Mouse (Mus musculus): ENCODE data around the gene Wdfy1.

The Wdfy1 gene

DNA sequence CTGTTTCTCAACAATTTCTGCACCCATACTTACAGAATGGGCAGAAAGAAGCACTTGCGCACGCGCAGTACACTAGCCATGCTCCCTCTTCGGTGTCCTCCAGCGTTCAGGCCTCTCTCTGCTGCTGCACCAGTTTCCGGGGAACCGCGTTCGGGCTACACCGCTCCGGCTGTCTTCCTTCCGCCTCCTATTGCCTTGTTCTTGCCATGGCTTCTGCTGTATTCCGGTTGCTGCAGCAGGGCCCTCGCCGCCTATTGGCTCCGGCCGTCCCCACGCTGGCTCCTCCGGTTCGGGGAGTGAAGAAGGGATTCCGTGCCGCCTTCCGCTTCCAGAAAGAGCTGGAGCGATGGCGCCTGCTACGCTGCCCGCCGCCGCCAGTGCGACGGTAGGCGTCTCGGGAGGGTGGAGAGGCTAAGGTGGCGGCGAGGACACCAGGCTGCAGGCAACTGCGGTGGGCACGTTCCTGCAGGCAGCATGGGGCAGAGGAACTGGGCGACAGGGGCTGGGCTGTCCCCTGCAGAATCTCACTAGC is at the start of gene Wdfy1, which contains the start of gene Mrpl44:
TSS of gene Wdfy1 (minus strand) at position 217 of the 532 bp plus-strand sequence.
TSS of gene Mrpl44 (plus strand) at position 92 of the 532 bp plus-strand sequence.
- peak; percentile 95 for DNase-seq (ENCODE audit: low spot score)

DNA sequence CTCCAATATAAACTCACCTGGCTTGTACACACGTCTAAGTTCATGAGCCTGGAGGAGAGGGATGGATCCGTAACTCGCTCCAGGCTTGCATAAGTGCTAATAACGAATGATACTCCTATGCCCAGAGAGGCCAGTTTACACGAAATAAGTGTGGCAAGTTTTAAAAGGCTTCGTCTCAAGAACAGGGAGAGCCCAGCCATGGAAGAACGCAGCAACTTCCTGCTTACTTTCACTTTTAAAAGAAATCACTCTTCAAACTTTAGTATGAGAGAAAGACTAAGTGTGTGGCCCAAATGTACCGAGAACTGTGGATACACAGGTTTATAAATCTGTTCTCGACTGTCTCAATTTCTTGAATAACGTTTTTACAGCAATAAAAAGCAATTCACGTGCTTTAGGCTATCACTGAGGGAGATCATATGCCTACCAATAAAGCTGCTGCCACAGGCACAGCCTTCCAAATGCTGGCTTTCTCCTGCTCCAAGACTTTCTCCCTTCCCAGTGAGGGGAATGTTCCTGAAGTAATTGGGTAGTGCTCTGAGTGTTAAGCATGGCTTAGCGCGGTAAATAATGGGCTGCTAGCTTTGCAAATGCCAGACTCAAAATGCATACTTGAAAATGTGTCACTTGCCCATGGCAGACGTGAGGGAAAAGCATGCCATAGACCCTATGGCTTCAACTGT is 48.1 kb upstream of the Wdfy1 start:
- no peak for DNase-seq (ENCODE audit: low spot score)

- no peak for DNase-seq (ENCODE audit: low spot score)
Measured at GRCm38 (mm10) chr1:79822806-79823525, 47.0 kb upstream of the Wdfy1 start.

DNA sequence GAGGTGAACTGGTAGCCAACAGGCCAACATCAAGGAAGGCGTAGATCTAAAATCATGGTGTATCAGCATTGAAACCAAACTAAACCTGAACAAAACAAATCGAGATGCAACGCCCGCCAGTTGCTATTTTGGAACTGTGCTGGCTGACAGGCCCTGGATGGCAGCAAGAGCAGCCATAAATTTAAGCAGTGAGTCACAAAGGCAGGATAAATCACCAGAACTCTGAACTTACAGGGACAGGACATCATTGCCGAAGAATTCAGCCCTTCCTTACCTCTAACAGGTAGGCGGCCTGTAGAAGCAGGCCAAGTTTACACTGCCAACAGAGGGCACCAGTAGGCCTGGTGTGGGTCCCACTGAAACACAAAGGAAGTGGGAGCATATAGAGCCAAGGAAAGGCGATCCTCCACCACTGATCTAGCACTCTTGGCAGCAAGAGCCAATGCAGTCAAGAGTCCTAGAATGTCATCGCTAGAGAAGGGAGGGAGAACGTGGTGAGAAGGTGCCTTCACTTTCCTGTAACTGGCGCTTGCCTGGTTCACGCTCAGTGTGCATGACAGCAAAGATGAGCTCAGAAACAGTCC is 43.4 kb upstream of the Wdfy1 start:
- DNase-seq (ENCODE audit: low spot score), result no peak

- DNase-seq (ENCODE audit: low spot score), result no peak
Measured at GRCm38 (mm10) chr1:79815446-79815845, 39.5 kb upstream of the Wdfy1 start.

GRCm38 (mm10) chr1:79809447-79809846 is 33.5 kb upstream of the Wdfy1 start:
- DNase-seq (ENCODE audit: low spot score), result no peak

DNA sequence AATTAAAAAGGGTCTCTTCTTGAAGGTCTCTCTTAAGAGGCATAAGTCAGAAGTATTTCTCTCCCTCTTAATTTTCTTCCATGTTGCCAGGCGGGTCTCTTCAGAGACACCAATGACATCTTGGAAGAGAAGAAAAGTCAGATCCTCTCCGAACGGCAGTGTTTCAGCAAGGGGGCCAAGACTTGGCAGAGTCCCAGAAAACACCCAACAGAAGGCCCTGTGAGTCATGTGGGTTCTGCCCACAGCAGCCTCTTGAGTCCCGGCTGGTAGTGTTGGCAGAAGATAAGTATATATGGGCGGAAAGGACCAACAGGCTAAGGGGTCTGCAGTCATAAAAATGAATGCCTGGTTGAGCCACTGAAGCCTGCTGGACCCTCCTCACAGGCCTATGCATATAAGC is 30.9 kb upstream of the Wdfy1 start:
- no peak for DNase-seq (ENCODE audit: low spot score)

DNA sequence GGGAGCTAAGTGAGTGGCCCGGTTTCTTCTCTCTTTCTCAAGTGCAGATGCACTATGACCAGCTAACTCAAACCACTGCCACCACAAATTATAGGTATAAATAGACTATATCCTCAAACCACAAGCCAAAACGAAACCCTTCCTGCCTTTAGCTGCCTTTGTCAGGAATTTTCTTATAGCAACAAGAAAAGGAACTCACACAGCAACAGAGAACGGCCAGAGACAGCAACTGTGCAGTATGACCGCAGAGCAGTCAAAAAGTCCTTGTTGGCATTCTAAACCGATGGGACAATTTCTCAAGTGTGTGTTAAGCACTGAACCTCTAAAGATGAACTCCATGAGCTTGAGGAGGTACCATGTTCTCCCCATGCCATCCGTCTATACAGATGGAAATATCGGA is 27.7 kb upstream of the Wdfy1 start:
- DNase-seq (ENCODE audit: low spot score), result no peak

GRCm38 (mm10) chr1:79802858-79803427 is 27.0 kb upstream of the Wdfy1 start:
- no peak for DNase-seq (ENCODE audit: low spot score)

DNA sequence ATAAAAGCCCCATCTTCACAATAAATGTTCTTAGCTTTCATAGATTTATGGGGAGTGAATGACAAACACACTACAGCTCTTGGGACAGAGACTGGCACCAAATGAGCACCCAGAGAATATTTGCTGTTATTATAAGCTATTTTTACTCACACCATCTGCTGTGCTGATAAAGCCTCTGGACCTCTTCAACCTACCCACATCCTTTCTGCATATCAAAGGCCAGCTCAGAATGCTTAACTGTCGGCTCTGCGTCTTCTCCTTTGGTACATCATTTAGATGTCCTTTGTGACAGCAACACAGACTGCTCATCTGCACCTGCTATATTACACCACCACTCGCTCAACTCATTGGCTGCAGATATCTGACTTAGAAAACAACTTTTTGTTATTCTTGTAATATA is 21.1 kb upstream of the Wdfy1 start:
- DNase-seq (ENCODE audit: low spot score), result no peak

- DNase-seq (ENCODE audit: low spot score), result no peak
Measured at GRCm38 (mm10) chr1:79786267-79786927, 10.5 kb upstream of the Wdfy1 start.

GRCm38 (mm10) chr1:79782433-79782832 is 6.5 kb upstream of the Wdfy1 start:
- no peak for DNase-seq (ENCODE audit: low spot score)

DNA sequence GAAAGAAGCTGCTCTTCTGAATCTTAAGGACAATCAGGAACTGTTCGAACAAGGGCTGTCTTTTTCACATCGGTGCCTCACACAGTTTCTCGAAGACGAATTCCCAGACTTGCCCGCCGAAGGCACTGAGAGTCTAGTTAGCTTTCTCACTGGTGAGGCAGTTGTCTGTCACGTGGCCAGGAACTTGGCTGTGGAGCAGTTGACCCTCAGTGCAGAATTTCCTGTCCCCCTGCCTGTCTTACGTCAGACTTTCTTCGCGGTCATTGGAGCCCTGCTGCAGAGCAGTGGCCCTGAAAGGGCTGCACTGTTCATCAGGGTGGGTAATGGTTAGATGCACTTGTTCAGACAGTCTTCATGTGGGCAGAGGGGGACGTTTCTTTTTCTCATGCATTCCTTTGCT is 2.1 kb upstream of the Wdfy1 start:
- DNase-seq (ENCODE audit: low spot score), result no peak

GRCm38 (mm10) chr1:79774164-79774780 is 1.7 kb downstream of the Wdfy1 start:
- DNase-seq (ENCODE audit: low spot score), result no peak

DNA sequence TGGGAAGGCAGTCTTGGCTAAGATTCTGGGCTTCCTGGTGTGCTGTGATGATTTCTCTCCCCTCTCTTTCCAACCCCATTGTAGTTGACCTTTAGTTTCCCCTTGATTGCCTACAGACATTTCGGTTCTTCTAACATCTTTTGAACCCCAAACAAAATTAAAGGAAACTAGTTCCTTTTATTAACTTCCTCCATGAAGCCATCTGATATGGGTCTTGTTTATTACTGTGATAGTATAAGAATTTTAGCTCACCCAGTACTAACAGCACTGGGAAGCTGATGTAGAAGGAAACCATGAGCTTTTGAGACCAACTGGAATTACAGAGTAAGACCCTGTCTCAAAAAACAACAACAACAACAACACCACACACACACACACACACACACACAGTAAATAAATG is 7.7 kb downstream of the Wdfy1 start:
- DNase-seq (ENCODE audit: low spot score), result no peak

DNA sequence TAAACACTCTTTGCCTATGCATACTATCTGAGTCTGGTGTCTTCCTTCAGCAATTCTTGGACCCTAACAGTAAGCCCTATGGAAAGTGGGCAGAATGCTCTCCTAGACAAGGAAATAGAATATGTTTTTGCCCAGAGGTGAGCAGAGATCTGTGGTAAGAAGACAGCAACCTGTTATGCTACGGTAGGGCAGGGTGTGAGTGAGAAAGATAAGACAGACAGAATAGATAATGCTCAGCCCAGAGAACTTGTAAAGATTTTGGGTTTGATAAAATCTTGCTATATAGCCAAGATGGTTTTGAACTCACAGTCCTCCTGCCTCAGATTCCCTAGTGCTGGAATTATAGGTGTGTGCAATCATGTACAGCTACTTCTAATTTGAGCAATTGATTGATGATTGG is 11.5 kb downstream of the Wdfy1 start:
- no peak for DNase-seq (ENCODE audit: low spot score)

GRCm38 (mm10) chr1:79764031-79764430 is 11.9 kb downstream of the Wdfy1 start:
- no peak for DNase-seq (ENCODE audit: low spot score)

GRCm38 (mm10) chr1:79762282-79763250 is 13.4 kb downstream of the Wdfy1 start:
- DNase-seq (ENCODE audit: low spot score), result no peak

GRCm38 (mm10) chr1:79761917-79762271 is 14.0 kb downstream of the Wdfy1 start:
- no peak for DNase-seq (ENCODE audit: low spot score)

DNA sequence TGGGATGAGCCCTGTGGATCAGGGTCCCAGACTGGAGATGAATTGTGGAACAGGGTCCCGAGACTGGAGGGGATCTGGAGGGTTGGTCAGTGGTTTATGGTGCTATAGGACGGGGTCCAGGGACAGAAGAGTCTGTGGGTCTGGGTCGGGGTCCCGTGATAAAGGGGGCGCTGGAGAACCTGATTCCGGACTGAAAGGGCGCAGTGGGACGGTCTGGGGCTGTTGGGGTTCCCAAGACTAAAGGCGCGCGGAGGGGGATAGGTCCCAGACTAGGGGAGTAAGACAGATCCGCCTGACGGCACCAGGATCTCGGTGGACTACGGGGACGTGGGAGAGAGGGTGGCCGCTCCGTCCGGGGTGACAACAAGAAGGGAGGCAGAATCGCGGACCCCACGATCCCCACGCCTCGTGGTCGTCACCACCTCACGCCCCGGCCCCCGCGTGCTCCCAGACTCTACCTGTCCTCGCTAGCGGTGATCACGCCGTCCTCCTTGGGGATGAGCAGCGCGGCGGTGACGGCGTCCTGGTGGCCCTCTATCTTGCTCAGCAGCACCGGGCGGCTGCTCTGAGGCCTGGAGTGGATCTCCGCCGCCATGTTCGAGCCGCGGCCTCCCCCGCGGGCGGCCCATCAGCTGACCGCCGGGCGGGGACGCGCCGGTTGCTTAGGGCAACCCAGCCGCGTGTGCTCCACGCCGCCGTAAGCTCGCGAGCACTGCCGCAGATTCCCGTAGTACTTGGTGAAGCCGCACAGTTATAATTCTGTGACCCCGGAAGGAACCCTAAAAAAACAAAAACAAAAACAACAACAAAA is 14.6 kb downstream of the Wdfy1 start:
- DNase-seq (ENCODE audit: low spot score), result peak; percentile 77
